Mouse (Mus musculus) midbrain, embryonic 13.5 days (tissue): ENCODE measurements around the gene Lzic. TPM values are rescaled to one million over a fixed set of nuclear protein-coding genes. Genes with fewer than 3 reads are reported as not detected.
"Not testable (repeated sequence)": the region's sequence is repeated elsewhere in the genome, so short reads cannot be mapped to it uniquely, and the experiment has no call there.

ENCODE experiments used
- ATAC-seq: fragments of 200-750 bp; cut with Nextera tagmentation; 2 replicates; pipeline ENCODE4 v1.8.0; 2017; ENCODE audit warnings: mild to moderate bottlenecking, moderate TSS enrichment, moderate library complexity
- H3K27ac ChIP-seq: fragments of 300-500 bp; sonication (generic); 2 replicates; pipeline ENCODE4 v1.5.1; 2015; ENCODE audit warnings: inconsistent platforms, mild to moderate bottlenecking, moderate library complexity
- H3K27me3 ChIP-seq: fragments of 300-500 bp; sonication (generic); 2 replicates; pipeline ENCODE4 v1.6.1; 2015; ENCODE audit warnings: mild to moderate bottlenecking, inconsistent platforms
- H3K36me3 ChIP-seq: fragments of 300-500 bp; sonication (generic); 2 replicates; pipeline ENCODE4 v1.6.1; 2015; ENCODE audit warnings: mild to moderate bottlenecking, inconsistent platforms
- H3K4me1 ChIP-seq: fragments of 300-500 bp; sonication (generic); replicated peaks from 2 replicates; pipeline ENCODE4 v1.6.1; 2015; ENCODE audit warnings: inconsistent platforms
- H3K4me2 ChIP-seq: fragments of 300-500 bp; sonication (generic); replicated peaks from 2 replicates; pipeline ENCODE4 v1.6.1; 2015; ENCODE audit warnings: moderate library complexity, mild to moderate bottlenecking, inconsistent platforms
- H3K4me3 ChIP-seq: fragments of 300-500 bp; sonication (generic); replicated peaks from 2 replicates; pipeline ENCODE4 v1.5.1; 2015; ENCODE audit warnings: mild to moderate bottlenecking, inconsistent platforms
- H3K9ac ChIP-seq: fragments of 300-500 bp; sonication (generic); replicated peaks from 2 replicates; pipeline ENCODE4 v1.6.1; 2015; ENCODE audit warnings: mild to moderate bottlenecking, inconsistent platforms
- H3K9me3 ChIP-seq: fragments of 300-500 bp; sonication (generic); 2 replicates; pipeline ENCODE4 v1.6.1; 2016; ENCODE audit warnings: mild to moderate bottlenecking, inconsistent platforms
- WGBS: fragments of 180-500 bp; shearing (Covaris S2); methylation state at CpG from one replicate; pipeline ENCODE4 v1.1.7; 2015; 5-methylcytosine and 5-hydroxymethylcytosine counted together
- polyA plus RNA-seq: library from polyadenylated mRNA; unstranded; fragments of >200 nt; fragmentation: Nextera tagmentation; extraction: Ambion mirVana; gene quantifications from 2 replicates; pipeline ENCODE4 v1.2.1, GENCODE M21; 2015

Lzic gene
- polyA plus RNA-seq, 1 experiment from 2014 or later = 45.5 TPM

- Histone ChIP-seq H3K9ac (no peak overlapping the region), H3K9me3 (no peaks in the 10 kb centered on the region), H3K27me3 (no peaks in the 10 kb centered on the region), H3K4me3 (no peak overlapping the region), H3K27ac (no peak overlapping the region), H3K36me3 (no peaks in the 10 kb centered on the region), H3K4me2 (no peak overlapping the region), H3K4me1 (peaks cover 5% of the 10 kb centered on the region; the same call in 1 of the 2 replicates)
- no peak for ATAC-seq
- WGBS = 82% methylated on average over 6 of the region's 6 CpGs
Measured at GRCm38 (mm10) chr4:149457831-149458430, 27.1 kb upstream of the Lzic start.

GRCm38 (mm10) chr4:149458526-149458925 is 26.5 kb upstream of the Lzic start:
- no peak overlapping the region for H3K4me2 ChIP-seq
- H3K9me3 ChIP-seq = no peaks in the 10 kb centered on the region
- no peaks in the 10 kb centered on the region for H3K36me3 ChIP-seq
- no peak for ATAC-seq
- no peak overlapping the region for H3K9ac ChIP-seq
- peaks cover 5% of the 10 kb centered on the region; the same call in 1 of the 2 replicates for H3K4me1 ChIP-seq
- H3K27me3 ChIP-seq = no peaks in the 10 kb centered on the region
- WGBS = 72% methylated on average over 5 of the region's 5 CpGs
- no peak overlapping the region for H3K4me3 ChIP-seq
- H3K27ac ChIP-seq = no peak overlapping the region

- no peaks in the 10 kb centered on the region for H3K36me3 ChIP-seq
- ATAC-seq = no peak
- H3K9me3 ChIP-seq = no peaks in the 10 kb centered on the region
- WGBS = 93% methylated on average over 1 of the region's 1 CpGs
- H3K4me2 ChIP-seq = no peak overlapping the region
- no peak overlapping the region for H3K27ac ChIP-seq
- peaks cover 5% of the 10 kb centered on the region; the same call in 1 of the 2 replicates for H3K4me1 ChIP-seq
- no peaks in the 10 kb centered on the region for H3K27me3 ChIP-seq
- H3K4me3 ChIP-seq = no peak overlapping the region
- H3K9ac ChIP-seq = no peak overlapping the region
Measured at GRCm38 (mm10) chr4:149459425-149459824, 25.6 kb upstream of the Lzic start.

- not testable (repeated sequence) for H3K9ac ChIP-seq, H3K36me3 ChIP-seq, ATAC-seq, H3K4me3 ChIP-seq, H3K4me2 ChIP-seq, H3K4me1 ChIP-seq, H3K27me3 ChIP-seq, H3K9me3 ChIP-seq, H3K27ac ChIP-seq
- 91% methylated on average over 2 of the region's 2 CpGs for WGBS
Measured at GRCm38 (mm10) chr4:149460475-149460874, 24.6 kb upstream of the Lzic start.

GRCm38 (mm10) chr4:149461579-149462304 is 23.3 kb upstream of the Lzic start:
- no peak for ATAC-seq
- H3K4me2 ChIP-seq = no peak overlapping the region
- H3K27ac ChIP-seq = no peak overlapping the region
- WGBS = 67% methylated on average over 5 of the region's 7 CpGs
- no peak overlapping the region for H3K4me3 ChIP-seq
- H3K4me1 ChIP-seq = peaks cover 5% of the 10 kb centered on the region; the same call in 1 of the 2 replicates
- no peaks in the 10 kb centered on the region for H3K27me3 ChIP-seq
- H3K36me3 ChIP-seq = no peaks in the 10 kb centered on the region
- no peak overlapping the region for H3K9ac ChIP-seq
- no peaks in the 10 kb centered on the region for H3K9me3 ChIP-seq

- ATAC-seq = no peak
Measured at GRCm38 (mm10) chr4:149462305-149462971, 22.6 kb upstream of the Lzic start.

GRCm38 (mm10) chr4:149463435-149463950 is 21.5 kb upstream of the Lzic start:
- Histone ChIP-seq H3K4me1 (peaks cover 5% of the 10 kb centered on the region; the same call in 1 of the 2 replicates), H3K9ac (no peak overlapping the region), H3K27ac (no peak overlapping the region), H3K27me3 (no peaks in the 10 kb centered on the region), H3K36me3 (peaks cover 7% of the 10 kb centered on the region), H3K4me3 (no peak overlapping the region), H3K4me2 (no peak overlapping the region), H3K9me3 (no peaks in the 10 kb centered on the region)
- 83% methylated on average over 6 of the region's 6 CpGs for WGBS
- no peak for ATAC-seq

More at GRCm38 (mm10) chr4:149462305-149462971, 22.6 kb upstream of the Lzic start:
- Histone ChIP-seq H3K27ac (no peak overlapping the region), H3K9me3 (no peaks in the 10 kb centered on the region), H3K4me1 (peaks cover 5% of the 10 kb centered on the region; the same call in 1 of the 2 replicates), H3K36me3 (no peaks in the 10 kb centered on the region; the same call in 1 of the 2 replicates), H3K4me2 (no peak overlapping the region), H3K4me3 (no peak overlapping the region), H3K27me3 (no peaks in the 10 kb centered on the region), H3K9ac (no peak overlapping the region)
- WGBS = 84% methylated on average over 6 of the region's 6 CpGs

GRCm38 (mm10) chr4:149469557-149469956 is 15.5 kb upstream of the Lzic start:
- Histone ChIP-seq H3K36me3 (peaks cover 48% of the 10 kb centered on the region), H3K27me3 (no peaks in the 10 kb centered on the region), H3K27ac (no peak overlapping the region), H3K4me3 (no peak overlapping the region), H3K4me1 (no peaks in the 10 kb centered on the region), H3K9me3 (no peaks in the 10 kb centered on the region), H3K9ac (no peak overlapping the region), H3K4me2 (no peak overlapping the region)
- no peak for ATAC-seq
- whole genome bisulfite sequencing = 95% methylated on average over 3 of the region's 3 CpGs

- ATAC-seq = no peak
- 85% methylated on average over 7 of the region's 7 CpGs for WGBS
- Histone ChIP-seq H3K4me2 (no peak overlapping the region), H3K9ac (no peak overlapping the region), H3K9me3 (no peaks in the 10 kb centered on the region), H3K4me1 (no peaks in the 10 kb centered on the region), H3K36me3 (peaks cover 25% of the 10 kb centered on the region), H3K4me3 (no peak overlapping the region), H3K27ac (no peak overlapping the region), H3K27me3 (no peaks in the 10 kb centered on the region)
Measured at GRCm38 (mm10) chr4:149475096-149475495, 9.9 kb upstream of the Lzic start.

- no peak within 1 kb of the TSS for H3K4me2 ChIP-seq
- WGBS = 94% methylated on average over 11 of the region's 11 CpGs
Measured at GRCm38 (mm10) chr4:149477078-149477477, 8.0 kb upstream of the Lzic start, which contains the start of gene Tmem274. Tmem274 (plus strand) TSS chr4:149477378.

GRCm38 (mm10) chr4:149484566-149484965 is 463 bp upstream of the Lzic start:
- H3K36me3 ChIP-seq = peaks cover 29% of the 10 kb centered on the region
- no peaks in the 10 kb centered on the region for H3K9me3 ChIP-seq
- no peaks in the 10 kb centered on the region for H3K27me3 ChIP-seq
- peak overlapping the region; percentile 54; the same call in 1 of the 2 replicates for H3K27ac ChIP-seq
- peak overlapping the region; percentile 89 for H3K4me2 ChIP-seq
- H3K9ac ChIP-seq = peak overlapping the region; percentile 81
- peaks cover 24% of the 10 kb centered on the region for H3K4me1 ChIP-seq
- no peak for ATAC-seq
- peak overlapping the region; percentile 81 for H3K4me3 ChIP-seq
- 44% methylated on average over 3 of the region's 3 CpGs for WGBS

More at GRCm38 (mm10) chr4:149477078-149477477, 8.0 kb upstream of the Lzic start, which contains the start of gene Tmem274:
- Histone ChIP-seq H3K9me3 (no peaks in the 10 kb centered on the region), H3K27ac (no peak within 1 kb of the TSS), H3K4me3 (no peak within 1 kb of the TSS), H3K9ac (no peak within 1 kb of the TSS), H3K27me3 (no peaks in the 10 kb centered on the region), H3K4me1 (no peaks in the 10 kb centered on the region), H3K36me3 (peaks cover 16% of the 10 kb centered on the region)
- ATAC-seq = no peak

- Histone ChIP-seq H3K4me1 (peaks cover 24% of the 10 kb centered on the region), H3K4me3 (peak overlapping the region; percentile 81), H3K9me3 (no peaks in the 10 kb centered on the region), H3K27ac (peak overlapping the region; percentile 54; the same call in 1 of the 2 replicates), H3K36me3 (peaks cover 40% of the 10 kb centered on the region), H3K4me2 (peak overlapping the region; percentile 89), H3K27me3 (no peaks in the 10 kb centered on the region), H3K9ac (peak overlapping the region; percentile 81)
- peak; percentile 28; the same call in 1 of the 2 replicates for ATAC-seq
- 2% methylated on average over 10 of the region's 10 CpGs for WGBS
Measured at GRCm38 (mm10) chr4:149485825-149486206, 787 bp downstream of the Lzic start.
